Mouse (Mus musculus): Measurements from ENCODE around the gene Ajap1.

DNA sequence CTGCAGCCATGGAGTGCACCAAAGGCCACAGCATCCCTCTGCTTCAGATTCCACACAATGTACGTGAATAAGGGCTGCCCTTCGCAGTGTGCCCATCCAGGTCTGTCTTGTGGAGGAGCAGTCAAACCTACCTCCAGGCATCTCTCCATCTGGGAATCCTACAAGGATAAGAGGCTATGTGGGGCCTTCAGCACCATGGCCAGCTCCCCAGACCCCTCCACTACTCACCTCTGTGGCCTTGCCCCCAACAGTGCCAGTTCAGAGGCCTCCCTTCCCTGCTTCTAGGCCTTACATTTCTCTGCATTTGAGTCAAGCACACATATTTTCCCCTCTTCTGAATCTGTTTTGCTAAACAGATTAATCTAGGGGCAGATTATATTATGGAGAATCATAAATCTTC lies 52.6 kb downstream of the Ajap1 start:
- TF ChIP-seq GATA1 (IDR thresholded peaks at IDR 0.05; ENCODE audit: low read length) (no peak), TAL1 (IDR thresholded peaks at IDR 0.05; ENCODE audit: low read length) (no peak)
